Mouse (Mus musculus) embryonic facial prominence, embryonic 12.5 days (tissue): ENCODE results near the gene Ppp1r3f. TPM values are rescaled to one million over a fixed set of nuclear protein-coding genes. Genes with fewer than 3 reads are reported as not detected.
A peak's percentile ranks its signal among the peaks of the same experiment; 100 is the strongest.

Experiments used
- ATAC-seq: fragments of 200-750 bp; cut with Nextera tagmentation; 2 replicates; pipeline ENCODE4 v1.8.0; 2017; ENCODE audit not compliant: insufficient number of reproducible peaks, insufficient read depth, low FRiP score, low TSS enrichment
- H3K27ac ChIP-seq: fragments of 300-500 bp; sonication (generic); 2 replicates; pipeline ENCODE4 v1.5.1; 2016; ENCODE audit warnings: mild to moderate bottlenecking
- H3K27me3 ChIP-seq: fragments of 300-500 bp; sonication (generic); 2 replicates; pipeline ENCODE4 v1.6.1; 2016; ENCODE audit warnings: mild to moderate bottlenecking, moderate library complexity
- H3K36me3 ChIP-seq: fragments of 300-500 bp; sonication (generic); 2 replicates; pipeline ENCODE4 v1.6.1; 2016; ENCODE audit warnings: mild to moderate bottlenecking
- H3K4me1 ChIP-seq: fragments of 300-500 bp; sonication (generic); 2 replicates; pipeline ENCODE4 v1.6.1; 2016
- H3K4me2 ChIP-seq: fragments of 300-500 bp; sonication (generic); replicated peaks from 2 replicates; pipeline ENCODE4 v1.6.1; 2016; ENCODE audit warnings: mild to moderate bottlenecking, moderate library complexity
- H3K4me3 ChIP-seq: fragments of 300-500 bp; sonication (generic); 2 replicates; pipeline ENCODE4 v1.5.1; 2016; ENCODE audit warnings: mild to moderate bottlenecking
- H3K9ac ChIP-seq: fragments of 300-500 bp; sonication (generic); 2 replicates; pipeline ENCODE4 v1.6.1; 2016; ENCODE audit warnings: mild to moderate bottlenecking, moderate library complexity
- H3K9me3 ChIP-seq: fragments of 300-500 bp; sonication (generic); 2 replicates; pipeline ENCODE4 v1.6.1; 2016; ENCODE audit warnings: mild to moderate bottlenecking, moderate library complexity
- WGBS: fragments of 180-500 bp; shearing (Covaris S2); methylation state at CpG from one replicate; pipeline ENCODE4 v1.1.7; 2016; 5-methylcytosine and 5-hydroxymethylcytosine counted together
- polyA plus RNA-seq: library from polyadenylated mRNA; unstranded; fragments of >200 nt; fragmentation: Nextera tagmentation; extraction: Ambion mirVana; gene quantifications from 2 replicates; pipeline ENCODE4 v1.2.1, GENCODE M21; 2016

Gene Ppp1r3f
- polyA plus RNA-seq, 1 experiment from 2014 or later = 3.5 TPM

DNA sequence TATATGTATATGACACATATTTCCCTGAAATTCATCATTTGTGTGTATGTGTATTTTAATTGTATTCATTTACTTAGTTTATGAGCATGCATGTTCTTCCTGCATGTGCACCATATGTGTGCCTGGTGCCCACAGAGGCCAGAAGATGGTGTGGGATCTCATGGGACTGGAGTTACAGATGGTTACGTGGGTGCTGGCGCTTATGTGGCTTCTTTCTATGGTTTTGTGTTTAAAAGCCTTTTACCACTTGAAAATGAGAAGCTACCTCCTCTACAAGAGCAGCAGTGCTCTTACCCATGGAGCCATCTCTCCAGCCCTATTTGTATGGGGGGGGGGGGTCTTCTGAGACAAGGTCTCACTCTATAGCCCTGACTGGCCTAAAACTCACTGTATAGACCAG is 7.1 kb upstream of the Ppp1r3f start:
- Histone ChIP-seq H3K9me3 (no peaks in the 10 kb centered on the region), H3K27me3 (no peaks in the 10 kb centered on the region), H3K4me3 (no peak overlapping the region), H3K36me3 (no peaks in the 10 kb centered on the region), H3K9ac (no peak overlapping the region), H3K27ac (no peak overlapping the region), H3K4me2 (no peak overlapping the region), H3K4me1 (no peaks in the 10 kb centered on the region)
- WGBS = 100% methylated on average over 2 of the region's 2 CpGs
- no peak for ATAC-seq

DNA sequence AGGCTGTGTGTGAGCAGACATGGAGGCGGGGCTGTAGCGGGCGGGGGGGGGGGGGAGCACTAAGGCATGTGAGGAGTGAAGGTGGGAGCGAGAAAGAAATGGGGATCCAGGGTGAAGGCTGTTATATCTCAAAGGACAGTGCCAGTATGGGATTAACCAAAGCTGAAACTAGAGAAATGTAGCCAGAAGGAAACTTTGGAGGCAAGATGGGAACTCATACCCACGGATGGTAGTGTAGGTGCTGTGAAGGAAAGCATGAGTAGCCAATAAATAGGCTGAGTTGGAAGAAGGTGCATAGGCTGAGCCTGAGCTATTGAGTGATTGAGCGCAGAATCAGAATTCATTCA is 775 bp upstream of the Ppp1r3f start:
- ATAC-seq = no peak
- H3K4me2 ChIP-seq = peak overlapping the region; percentile 46
- 0 out of 2 replicates have a peak overlapping the region, but pooled peaks have one; percentile 41 for H3K27ac ChIP-seq
- H3K4me3 ChIP-seq = peak overlapping the region; percentile 56
- H3K36me3 ChIP-seq = no peaks in the 10 kb centered on the region
- H3K9ac ChIP-seq = no peak overlapping the region
- WGBS = 17% methylated on average over 5 of the region's 6 CpGs
- no peaks in the 10 kb centered on the region for H3K4me1 ChIP-seq
- H3K27me3 ChIP-seq = no peaks in the 10 kb centered on the region
- H3K9me3 ChIP-seq = no peaks in the 10 kb centered on the region

- ATAC-seq = peak; percentile 61
- Histone ChIP-seq H3K4me3 (peak within 1 kb of the TSS; percentile 56), H3K4me2 (peak within 1 kb of the TSS; percentile 56), H3K27me3 (no peaks in the 10 kb centered on the region), H3K27ac (peak within 1 kb of the TSS; percentile 82), H3K4me1 (no peaks in the 10 kb centered on the region), H3K36me3 (no peaks in the 10 kb centered on the region), H3K9ac (peak within 1 kb of the TSS; percentile 70), H3K9me3 (no peaks in the 10 kb centered on the region)
- 35% methylated on average over 60 of the region's 72 CpGs for WGBS
Measured at GRCm38 (mm10) chrX:7573176-7574086, 652 bp downstream of the Ppp1r3f start, which contains the start of gene Foxp3. Gene Foxp3, plus strand, starts transcription at chrX:7573644.

GRCm38 (mm10) chrX:7572466-7572865 is 1.6 kb downstream of the Ppp1r3f start:
- 89% methylated on average over 10 of the region's 10 CpGs for WGBS
- no peaks in the 10 kb centered on the region for H3K9me3 ChIP-seq
- H3K9ac ChIP-seq = no peak overlapping the region
- no peaks in the 10 kb centered on the region for H3K4me1 ChIP-seq
- peak overlapping the region; percentile 56 for H3K4me2 ChIP-seq
- no peak for ATAC-seq
- H3K4me3 ChIP-seq = no peak overlapping the region
- no peaks in the 10 kb centered on the region for H3K36me3 ChIP-seq
- H3K27me3 ChIP-seq = no peaks in the 10 kb centered on the region
- H3K27ac ChIP-seq = no peak overlapping the region

- H3K27me3 ChIP-seq = no peaks in the 10 kb centered on the region
- ATAC-seq = no peak
- 88% methylated on average over 9 of the region's 9 CpGs for WGBS
Measured at GRCm38 (mm10) chrX:7571565-7572136, 2.4 kb downstream of the Ppp1r3f start.

GRCm38 (mm10) chrX:7570481-7571175 is 3.5 kb downstream of the Ppp1r3f start:
- Histone ChIP-seq H3K4me1 (no peaks in the 10 kb centered on the region), H3K36me3 (no peaks in the 10 kb centered on the region), H3K4me3 (no peak overlapping the region), H3K9me3 (no peaks in the 10 kb centered on the region), H3K27me3 (no peaks in the 10 kb centered on the region), H3K27ac (no peak overlapping the region), H3K4me2 (no peak overlapping the region), H3K9ac (no peak overlapping the region)
- no peak for ATAC-seq
- WGBS = 61% methylated on average over 7 of the region's 7 CpGs

More at GRCm38 (mm10) chrX:7571565-7572136, 2.4 kb downstream of the Ppp1r3f start:
- Histone ChIP-seq H3K36me3 (no peaks in the 10 kb centered on the region), H3K9ac (no peak overlapping the region), H3K9me3 (no peaks in the 10 kb centered on the region), H3K4me1 (no peaks in the 10 kb centered on the region), H3K4me2 (no peak overlapping the region), H3K4me3 (no peak overlapping the region), H3K27ac (no peak overlapping the region)

GRCm38 (mm10) chrX:7567491-7567890 is 6.6 kb downstream of the Ppp1r3f start:
- H3K4me3 ChIP-seq = no peak overlapping the region
- no peak overlapping the region for H3K27ac ChIP-seq
- no peaks in the 10 kb centered on the region for H3K9me3 ChIP-seq
- ATAC-seq = no peak
- no peaks in the 10 kb centered on the region for H3K27me3 ChIP-seq
- no peak overlapping the region for H3K9ac ChIP-seq
- 66% methylated on average over 9 of the region's 9 CpGs for WGBS
- no peaks in the 10 kb centered on the region for H3K36me3 ChIP-seq
- H3K4me2 ChIP-seq = no peak overlapping the region
- no peaks in the 10 kb centered on the region for H3K4me1 ChIP-seq

- WGBS = 81% methylated on average over 6 of the region's 6 CpGs
- Histone ChIP-seq H3K27ac (no peak overlapping the region), H3K4me2 (no peak overlapping the region), H3K9me3 (no peaks in the 10 kb centered on the region), H3K27me3 (no peaks in the 10 kb centered on the region), H3K4me3 (no peak overlapping the region), H3K36me3 (no peaks in the 10 kb centered on the region), H3K4me1 (no peaks in the 10 kb centered on the region), H3K9ac (no peak overlapping the region)
- no peak for ATAC-seq
Measured at GRCm38 (mm10) chrX:7566352-7566751, 7.7 kb downstream of the Ppp1r3f start.

DNA sequence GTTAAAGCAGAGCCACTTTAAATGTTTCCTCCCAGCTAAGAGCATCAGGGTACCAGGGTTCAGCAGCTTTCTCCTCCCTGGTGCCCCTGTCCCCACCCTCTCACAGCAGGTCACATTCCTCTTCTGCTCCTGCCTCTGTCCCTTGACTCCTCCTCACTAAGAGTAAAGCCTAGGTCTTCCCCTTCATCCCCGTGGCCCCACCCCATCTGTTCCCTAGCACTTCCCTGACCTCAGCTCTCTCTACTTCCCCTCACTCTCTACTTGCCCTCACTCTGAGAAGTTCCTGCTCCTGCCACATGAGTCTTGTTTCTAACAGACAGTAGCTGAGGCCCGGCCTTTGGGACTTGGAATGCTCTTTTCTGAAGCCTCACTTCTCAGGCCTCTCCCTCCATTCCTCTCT is 11.0 kb downstream of the Ppp1r3f start:
- H3K9me3 ChIP-seq = no peaks in the 10 kb centered on the region
- no peaks in the 10 kb centered on the region for H3K4me1 ChIP-seq
- ATAC-seq = 0 out of 2 replicates have a peak, but pooled peaks have one; percentile 10
- H3K9ac ChIP-seq = no peak overlapping the region
- no peak overlapping the region for H3K4me2 ChIP-seq
- WGBS = 22% methylated on average over 2 of the region's 2 CpGs
- no peak overlapping the region for H3K4me3 ChIP-seq
- no peak overlapping the region for H3K27ac ChIP-seq
- no peaks in the 10 kb centered on the region for H3K27me3 ChIP-seq
- no peaks in the 10 kb centered on the region for H3K36me3 ChIP-seq

DNA sequence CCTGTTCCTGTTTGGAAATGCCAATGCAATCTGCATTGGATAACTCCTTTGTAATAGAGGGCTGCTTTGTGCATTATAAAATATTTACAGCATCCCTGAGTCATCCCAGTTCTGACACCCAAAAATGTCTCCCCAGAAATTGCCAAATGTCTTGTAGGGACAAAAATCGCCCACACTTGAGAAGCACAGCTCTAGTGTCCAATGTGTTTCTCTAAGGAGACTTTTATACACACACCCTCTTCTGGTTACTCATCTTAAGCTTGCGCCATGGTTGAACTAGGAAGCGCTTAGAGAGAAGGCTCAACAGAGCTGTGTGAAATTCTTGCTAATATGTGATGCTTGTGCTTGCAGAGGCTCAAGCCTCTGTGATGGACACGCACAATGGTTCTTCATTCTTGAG is 20.6 kb downstream of the Ppp1r3f start:
- no peaks in the 10 kb centered on the region for H3K27me3 ChIP-seq
- no peaks in the 10 kb centered on the region for H3K4me1 ChIP-seq
- H3K4me2 ChIP-seq = no peak overlapping the region
- 92% methylated on average over 4 of the region's 4 CpGs for WGBS
- H3K4me3 ChIP-seq = no peak overlapping the region
- H3K27ac ChIP-seq = no peak overlapping the region
- ATAC-seq = no peak
- H3K9ac ChIP-seq = no peak overlapping the region
- H3K36me3 ChIP-seq = no peaks in the 10 kb centered on the region
- H3K9me3 ChIP-seq = no peaks in the 10 kb centered on the region

- Histone ChIP-seq H3K27me3 (no peaks in the 10 kb centered on the region), H3K9me3 (no peaks in the 10 kb centered on the region), H3K4me3 (no peak overlapping the region), H3K9ac (no peak overlapping the region), H3K27ac (no peak overlapping the region), H3K4me2 (no peak overlapping the region), H3K4me1 (no peaks in the 10 kb centered on the region), H3K36me3 (no peaks in the 10 kb centered on the region)
- ATAC-seq = no peak
- 39% methylated on average over 3 of the region's 3 CpGs for WGBS
Measured at GRCm38 (mm10) chrX:7524961-7525360, 49.1 kb downstream of the Ppp1r3f start.
